Mouse (Mus musculus) R1 (cell line): ENCODE data around the gene Zfp825.
A peak's percentile ranks its signal among the peaks of the same experiment; 100 is the strongest.
"Not testable (repeated sequence)": the region's sequence is repeated elsewhere in the genome, so short reads cannot be mapped to it uniquely, and the experiment has no call there.

Experiments used
- DNase-seq: peaks from one replicate; pipeline ENCODE4 v3.0.0-alpha.2; 2018; ENCODE audit warnings: low read depth, low spot score

The Zfp825 gene

DNA sequence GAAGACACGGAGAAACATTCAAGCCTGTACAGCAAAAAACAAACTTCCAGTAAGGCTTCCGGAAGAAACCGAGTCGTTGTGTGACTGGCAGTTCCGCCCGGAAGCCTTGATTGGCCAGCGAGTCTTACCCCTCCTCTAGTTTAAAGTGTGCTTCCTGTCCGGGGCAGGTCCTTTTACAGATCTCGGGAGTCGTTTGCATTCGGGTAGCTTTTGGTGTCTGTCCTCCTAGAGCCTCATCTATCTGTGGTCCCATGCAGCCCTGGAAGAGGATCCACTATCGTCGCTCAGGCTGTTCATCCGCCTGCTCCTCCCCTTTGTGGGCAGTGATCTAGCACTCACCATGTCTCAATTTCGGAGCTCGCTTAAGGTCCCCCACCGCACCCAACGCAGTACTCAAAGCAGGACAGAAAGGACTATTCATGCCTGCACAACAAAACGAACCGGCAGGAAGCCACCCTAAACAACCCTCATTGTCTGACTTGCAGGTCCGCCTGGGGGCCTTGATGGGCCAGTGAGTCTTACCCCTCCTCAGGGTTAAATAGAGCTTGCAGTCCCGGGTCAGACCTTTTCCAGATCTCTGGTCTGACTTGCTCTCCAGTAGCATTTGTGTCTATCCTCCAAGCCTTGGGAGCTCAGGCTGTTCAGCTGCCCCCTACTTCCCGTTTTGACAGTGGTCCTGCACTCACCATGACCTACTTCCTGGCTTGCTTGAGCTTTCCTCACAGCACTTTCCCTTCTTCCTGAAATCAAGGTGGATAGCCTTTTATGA is at the start of gene Zfp825:
Zfp825 (minus strand) TSS at position 82 of the 769 bp plus-strand sequence.
- DNase-seq = peak; percentile 95

GRCm38 (mm10) chr13:74535418-74535817 is 41.6 kb upstream of the Zfp825 start:
- DNase-seq = not testable (repeated sequence)

DNA sequence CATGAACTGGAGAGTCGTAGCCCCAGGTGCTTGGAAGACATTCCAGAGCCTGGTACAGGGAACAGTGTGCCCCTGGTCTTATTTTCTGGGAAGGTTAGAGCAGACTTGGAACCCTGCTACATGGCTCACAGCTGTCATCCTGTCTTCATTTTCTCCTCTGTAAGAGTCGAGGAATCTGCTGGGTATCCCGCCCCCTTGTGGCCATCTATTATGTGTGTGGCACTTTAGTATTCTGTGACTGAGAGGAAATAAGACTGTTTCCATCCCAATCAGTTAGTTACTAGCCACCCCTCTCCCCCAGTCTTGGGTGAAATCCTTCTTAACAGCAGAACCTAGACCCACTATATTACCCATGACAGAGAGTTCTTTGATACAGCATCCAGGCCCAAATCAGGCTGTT is 41.1 kb upstream of the Zfp825 start:
- peak; percentile 83 for DNase-seq

- peak; percentile 15 for DNase-seq
Observed at GRCm38 (mm10) chr13:74534096-74534495, 40.3 kb upstream of the Zfp825 start.

DNA sequence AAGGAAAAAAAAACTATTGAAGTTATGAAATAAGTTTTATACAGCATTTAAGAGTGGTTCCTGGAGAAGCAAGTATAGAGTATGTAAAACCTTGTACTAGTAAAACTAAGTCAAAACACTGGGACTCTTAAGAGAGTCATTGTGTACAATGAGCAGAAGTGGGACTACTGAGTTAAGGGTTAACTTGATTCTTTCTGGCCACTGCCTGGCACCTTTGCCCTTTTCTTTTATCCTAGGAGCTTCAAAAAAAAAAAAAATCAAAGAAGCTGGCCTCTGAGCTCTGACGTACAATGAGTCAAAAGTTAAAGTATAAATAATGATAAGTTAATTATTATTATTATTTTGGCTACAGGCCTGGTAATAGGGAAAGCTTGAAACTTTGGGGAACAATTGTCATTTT is 37.5 kb upstream of the Zfp825 start:
- not testable (repeated sequence) for DNase-seq

DNA sequence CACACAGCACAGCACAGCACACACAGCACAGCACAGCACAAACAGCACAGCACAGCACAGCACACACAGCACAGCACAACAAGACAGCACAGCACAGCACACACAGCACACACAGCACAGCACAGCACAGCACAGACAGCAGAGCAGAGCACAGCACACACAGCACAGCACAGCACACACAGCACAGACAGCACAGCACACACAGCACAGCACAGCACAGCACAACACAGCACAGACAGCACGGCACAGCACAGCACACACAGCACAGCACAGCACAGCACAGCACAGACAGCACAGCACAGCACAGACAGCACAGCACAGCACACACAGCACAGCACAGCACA is 35.6 kb upstream of the Zfp825 start:
- not testable (repeated sequence) for DNase-seq

DNA sequence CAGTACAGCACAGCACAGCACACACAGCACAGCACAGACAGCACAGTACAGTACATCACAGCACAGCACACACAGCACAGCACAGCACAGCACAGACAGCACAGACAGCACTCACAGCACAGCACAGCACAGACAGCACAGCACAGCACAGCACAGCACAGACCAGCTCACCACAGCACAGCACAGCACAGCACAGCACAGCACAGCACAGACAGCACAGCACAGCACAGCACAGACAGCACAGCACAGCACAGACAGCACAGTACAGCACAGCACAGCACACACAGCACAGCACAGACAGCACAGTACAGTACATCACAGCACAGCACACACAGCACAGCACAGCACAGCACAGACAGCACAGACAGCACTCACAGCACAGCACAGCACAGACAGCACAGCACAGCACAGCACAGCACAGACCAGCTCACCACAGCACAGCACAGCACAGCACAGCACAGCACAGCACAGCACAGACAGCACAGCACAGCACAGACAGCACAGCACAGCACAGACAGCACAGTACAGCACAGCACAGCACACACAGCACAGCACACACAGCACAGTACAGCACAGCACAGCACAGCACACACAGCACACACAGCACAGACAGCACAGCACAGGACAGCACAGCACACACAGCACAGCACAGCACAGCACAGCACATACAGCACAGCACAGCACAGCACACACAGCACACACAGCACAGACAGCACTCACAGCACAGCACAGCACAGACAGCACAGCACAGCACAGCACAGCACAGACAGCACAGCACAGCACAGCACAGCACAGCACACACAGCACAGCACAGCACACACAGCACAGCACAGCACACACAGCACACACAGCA is 35.0 kb upstream of the Zfp825 start:
- not testable (repeated sequence) for DNase-seq

- peak; percentile 91 for DNase-seq
Observed at GRCm38 (mm10) chr13:74522481-74523237, 28.9 kb upstream of the Zfp825 start.

GRCm38 (mm10) chr13:74522141-74522480 is 28.3 kb upstream of the Zfp825 start:
- DNase-seq = not testable (repeated sequence)

DNA sequence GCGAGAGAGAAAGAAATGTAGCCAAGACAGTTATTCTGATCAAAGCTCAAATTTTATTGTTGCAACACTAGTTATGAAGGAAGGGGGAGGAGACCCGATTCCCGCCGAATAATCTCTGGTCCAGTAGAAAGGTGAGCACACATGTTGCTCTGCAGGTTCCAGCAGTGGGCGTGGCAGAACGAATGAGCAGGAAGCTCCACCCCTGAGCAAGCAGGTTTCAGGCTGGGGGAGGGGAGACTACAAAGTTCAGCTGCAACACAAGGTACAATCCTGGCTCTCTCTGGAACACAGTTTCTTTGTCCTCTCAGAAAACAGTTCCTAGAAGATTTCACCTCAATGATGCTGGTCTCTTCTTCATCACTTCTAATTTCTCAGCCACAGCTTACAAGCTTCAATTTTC is 14.2 kb upstream of the Zfp825 start:
- DNase-seq = peak; percentile 69

DNA sequence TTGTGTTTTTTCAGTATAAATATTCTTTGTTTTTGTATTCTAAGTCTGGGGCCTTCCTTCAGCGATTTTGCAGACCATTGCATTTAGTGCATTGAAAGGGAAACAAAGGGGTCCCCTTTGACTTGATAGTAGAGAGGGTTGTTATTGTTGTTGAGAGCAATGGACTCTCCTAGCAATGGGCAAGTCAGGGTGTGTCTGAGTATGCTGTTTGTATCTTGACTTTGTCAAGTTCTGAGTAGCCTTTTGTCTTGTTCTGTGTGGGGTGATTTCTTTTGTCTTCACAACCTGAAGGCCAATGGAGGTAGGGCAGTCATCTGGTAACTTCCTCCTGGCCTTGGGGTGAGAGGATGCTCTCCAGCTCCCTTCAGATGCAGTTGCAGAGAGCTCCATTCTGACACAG is 9.1 kb upstream of the Zfp825 start:
- peak; percentile 74 for DNase-seq

GRCm38 (mm10) chr13:74499696-74500095 is 5.9 kb upstream of the Zfp825 start:
- not testable (repeated sequence) for DNase-seq

GRCm38 (mm10) chr13:74484326-74484725 is 9.5 kb downstream of the Zfp825 start:
- DNase-seq = not testable (repeated sequence)

DNA sequence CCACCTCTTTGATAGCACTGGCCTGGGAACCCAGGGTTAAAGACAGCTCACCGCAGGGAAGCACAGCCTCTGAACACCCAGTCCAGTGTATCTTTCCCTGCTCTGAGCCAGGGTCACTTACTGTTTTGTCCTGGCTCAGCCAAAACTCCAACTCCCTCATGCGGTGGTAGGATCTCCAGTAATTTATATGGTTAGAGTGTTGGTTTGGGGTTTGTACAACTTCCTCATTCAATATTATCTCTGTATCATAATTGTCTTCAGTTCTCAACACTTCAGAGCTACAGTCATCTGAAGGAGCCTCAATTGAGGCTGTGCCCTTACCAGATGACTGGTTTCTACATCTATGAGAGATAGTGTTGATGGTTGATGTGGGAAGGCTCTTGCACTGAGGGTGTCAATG is 22.3 kb downstream of the Zfp825 start:
- not testable (repeated sequence) for DNase-seq

DNA sequence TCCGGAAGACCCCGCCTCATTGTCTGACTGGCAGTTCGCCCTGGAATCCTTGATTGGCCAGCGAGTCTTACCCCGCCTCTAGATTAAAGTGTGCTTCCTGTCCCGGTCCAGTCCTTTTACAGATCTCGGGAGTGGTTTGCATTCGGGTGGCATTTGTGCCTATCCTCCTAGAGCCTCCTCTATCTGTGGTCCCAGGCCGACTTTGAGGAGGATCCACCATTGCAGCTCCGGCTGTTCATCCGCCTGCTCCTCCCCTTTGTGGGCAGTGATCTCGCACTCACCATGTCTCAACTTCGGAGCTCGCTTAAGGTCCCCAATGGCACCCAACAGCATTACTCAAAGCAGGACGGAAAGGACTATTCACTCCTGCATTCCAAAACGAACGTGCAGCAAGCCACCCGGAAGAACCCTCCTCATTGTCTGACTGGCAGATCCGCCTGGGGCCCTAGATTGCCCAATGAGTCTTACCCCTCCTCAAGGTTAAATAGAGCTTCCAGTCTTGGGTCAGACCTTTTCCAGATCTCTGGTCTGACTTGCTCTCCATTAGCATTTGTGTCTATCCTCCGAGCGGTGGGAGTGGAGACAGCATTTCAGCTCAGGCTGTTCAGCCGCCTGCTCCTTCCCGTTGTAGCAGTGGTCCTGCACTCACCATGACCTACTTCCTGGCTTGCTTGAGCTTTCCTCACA is 30.9 kb downstream of the Zfp825 start:
- peak; percentile 98 for DNase-seq

GRCm38 (mm10) chr13:74462318-74462698 is 31.5 kb downstream of the Zfp825 start:
- not testable (repeated sequence) for DNase-seq

GRCm38 (mm10) chr13:74439895-74440294 is 53.9 kb downstream of the Zfp825 start:
- peak; percentile 63 for DNase-seq
